Mouse (Mus musculus) erythroblast, embryonic 14.5 days (primary cell): ENCODE measurements around the gene Siah3.

Source experiments
- GATA1 ChIP-seq: IDR thresholded peaks from 2 replicates; pipeline ENCODE4 v1.6.1; 2012; ENCODE audit warnings: low read length, inconsistent platforms, mixed read lengths
- TAL1 ChIP-seq: IDR thresholded peaks from 3 replicates; pipeline ENCODE4 v1.6.1; 2012; ENCODE audit warnings: low read length, inconsistent platforms, mixed read lengths

DNA sequence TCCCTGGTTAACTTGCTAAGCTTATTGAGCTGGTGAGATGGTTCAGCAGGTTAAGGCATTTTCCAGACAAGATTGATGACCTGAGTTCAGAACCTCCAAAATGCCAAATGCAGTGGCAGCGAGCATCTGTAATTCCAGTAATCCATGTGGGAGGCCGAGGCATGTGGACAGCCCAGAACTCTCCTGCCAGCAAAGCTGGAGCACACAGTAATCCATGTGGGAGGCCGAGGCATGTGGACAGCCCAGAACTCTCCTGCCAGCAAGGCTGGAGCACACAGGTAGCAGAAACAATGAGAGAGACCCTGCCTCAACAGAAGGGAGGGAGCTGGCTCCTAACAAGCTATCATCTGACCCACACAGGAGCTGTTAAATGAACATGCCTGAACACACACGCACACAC is 13.2 kb downstream of the Siah3 start:
- TF ChIP-seq TAL1 (no peak), GATA1 (no peak)
